Mouse (Mus musculus): ENCODE data around the gene Gm21976. TPM values are rescaled to one million over a fixed set of nuclear protein-coding genes. Genes with fewer than 3 reads are reported as not detected.

Gm21976 gene
- polyA plus RNA-seq, 1 experiment from 2014 or later: not detected

GRCm38 (mm10) chr13:98311597-98311996, 31.9 kb downstream of the Gm21976 start:
- Histone ChIP-seq H3K9ac (no peak overlapping the region), H3K27ac (no peak overlapping the region), H3K4me1 (replicated peaks; ENCODE audit: control insufficient read depth, insufficient read depth, low read length) (peaks cover 16% of the 10 kb centered on the region), H3K27me3 (ENCODE audit: control insufficient read depth, insufficient read depth, low read length) (no peaks in the 10 kb centered on the region), H3K4me2 (replicated peaks) (no peak overlapping the region), H3K9me3 (ENCODE audit: control insufficient read depth, low read length) (no peaks in the 10 kb centered on the region), H3K4me3 (replicated peaks; ENCODE audit: low read length) (no peak overlapping the region), H3K36me3 (replicated peaks; ENCODE audit: control insufficient read depth, insufficient read depth) (peaks cover 68% of the 10 kb centered on the region)
- ATAC-seq (ENCODE audit: low FRiP score) (no peak), DNase-seq (ENCODE audit: low spot score) (no peak)
- 95% methylated on average over 5 of the region's 5 CpGs for WGBS

DNA sequence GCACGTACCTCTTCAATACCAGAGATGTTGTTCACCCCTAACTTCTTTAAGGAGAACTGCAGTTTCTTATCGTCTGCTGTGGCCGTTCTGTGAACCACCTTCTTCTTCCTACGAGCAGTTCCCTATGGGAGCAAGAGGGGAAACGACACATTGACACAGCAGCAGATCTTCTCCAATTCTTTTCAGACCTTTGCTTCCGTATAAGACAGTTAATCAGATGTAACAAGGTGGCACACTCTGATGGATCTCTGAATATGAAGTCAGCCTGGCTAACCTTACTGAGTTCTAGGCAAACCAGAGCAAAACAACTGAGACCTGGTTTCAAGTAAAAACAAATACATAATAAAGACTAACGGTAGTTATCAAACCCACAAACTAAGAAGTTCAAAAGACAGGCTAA, 33.9 kb downstream of the Gm21976 start:
- Histone ChIP-seq H3K4me3 (replicated peaks; ENCODE audit: low read length) (no peak overlapping the region), H3K27me3 (ENCODE audit: control insufficient read depth, insufficient read depth, low read length) (no peaks in the 10 kb centered on the region), H3K9me3 (ENCODE audit: control insufficient read depth, low read length) (no peaks in the 10 kb centered on the region), H3K4me1 (replicated peaks; ENCODE audit: control insufficient read depth, insufficient read depth, low read length) (peaks cover 23% of the 10 kb centered on the region), H3K27ac (no peak overlapping the region), H3K4me2 (replicated peaks) (no peak overlapping the region), H3K36me3 (replicated peaks; ENCODE audit: control insufficient read depth, insufficient read depth) (peaks cover 60% of the 10 kb centered on the region), H3K9ac (no peak overlapping the region)
- ATAC-seq (ENCODE audit: low FRiP score) (no peak), DNase-seq (ENCODE audit: low spot score) (no peak)
- 83% methylated on average over 7 of the region's 7 CpGs for WGBS

- H3K27me3 ChIP-seq (ENCODE audit: control insufficient read depth, insufficient read depth, low read length): no peaks in the 10 kb centered on the region
- DNase-seq (ENCODE audit: low spot score) (no peak), ATAC-seq (ENCODE audit: low FRiP score) (no peak)
- H3K9me3 ChIP-seq (ENCODE audit: control insufficient read depth, low read length): no peaks in the 10 kb centered on the region
- peaks cover 23% of the 10 kb centered on the region for H3K4me1 ChIP-seq (replicated peaks; ENCODE audit: control insufficient read depth, insufficient read depth, low read length)
- H3K4me2 ChIP-seq (replicated peaks): peak overlapping the region; percentile 70
- 81% methylated on average over 4 of the region's 4 CpGs for WGBS
- H3K9ac ChIP-seq: no peak overlapping the region
- H3K36me3 ChIP-seq (replicated peaks; ENCODE audit: control insufficient read depth, insufficient read depth): peaks cover 48% of the 10 kb centered on the region
- no peak overlapping the region for H3K4me3 ChIP-seq (replicated peaks; ENCODE audit: low read length)
- no peak overlapping the region for H3K27ac ChIP-seq
These were observed 35.4 kb downstream of the Gm21976 start for GRCm38 (mm10) chr13:98315124-98315523.

GRCm38 (mm10) chr13:98316140-98316479, 36.4 kb downstream of the Gm21976 start:
- 2% methylated on average over 17 of the region's 17 CpGs for WGBS
- H3K27ac ChIP-seq: peak overlapping the region; percentile 80

DNA sequence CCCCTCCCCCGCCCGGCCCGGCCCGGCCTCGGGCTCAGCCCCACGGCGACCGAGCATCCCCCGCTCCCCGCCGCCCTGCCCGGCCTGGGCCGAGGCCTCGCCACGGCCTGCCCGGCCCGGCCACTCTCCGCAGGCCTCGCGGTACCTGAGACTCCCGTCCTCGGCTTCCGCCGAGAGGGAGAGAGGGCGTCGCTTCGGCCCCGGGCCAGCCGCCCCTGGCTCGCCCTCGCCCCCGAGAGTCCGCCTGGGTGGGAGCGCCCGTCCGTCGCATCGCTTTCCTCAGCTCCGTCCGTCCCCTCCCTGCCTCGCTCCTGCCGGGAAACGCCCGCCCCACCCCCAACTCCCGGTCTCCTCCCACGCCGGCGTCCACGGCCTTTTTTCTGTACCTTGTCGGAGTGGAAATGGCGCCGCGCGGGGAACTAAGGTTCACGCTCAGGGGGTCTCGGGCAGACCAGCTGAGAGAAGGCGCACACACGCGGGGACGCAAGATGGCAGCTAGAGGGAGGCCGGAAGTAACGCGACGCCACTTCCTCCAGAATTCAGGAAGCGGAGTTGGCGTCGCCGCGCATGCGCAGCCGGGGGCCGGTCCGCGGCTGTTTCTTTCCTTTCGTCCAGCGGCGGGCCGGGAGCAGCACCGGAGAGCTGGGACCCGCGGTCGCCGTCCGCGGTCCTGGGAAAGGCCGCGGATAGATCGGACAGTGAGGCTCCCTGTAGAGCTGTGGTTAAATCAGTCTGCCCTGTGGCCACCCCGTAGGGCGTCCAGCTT, 37.0 kb downstream of the Gm21976 start, which contains the start of gene Btf3:
Gene Btf3 (minus strand): TSS at position 527 of the 766 bp plus-strand sequence.
- ATAC-seq (ENCODE audit: low FRiP score) (peak; percentile 94), DNase-seq (ENCODE audit: low spot score) (peak; percentile 94)
- Histone ChIP-seq H3K4me2 (replicated peaks) (peak within 1 kb of the TSS; percentile 87), H3K27ac (peak within 1 kb of the TSS; percentile 80), H3K36me3 (replicated peaks; ENCODE audit: control insufficient read depth, insufficient read depth) (peaks cover 33% of the 10 kb centered on the region), H3K4me3 (replicated peaks; ENCODE audit: low read length) (peak within 1 kb of the TSS; percentile 99), H3K9me3 (ENCODE audit: control insufficient read depth, low read length) (no peaks in the 10 kb centered on the region), H3K27me3 (ENCODE audit: control insufficient read depth, insufficient read depth, low read length) (no peaks in the 10 kb centered on the region), H3K9ac (peak within 1 kb of the TSS; percentile 95), H3K4me1 (replicated peaks; ENCODE audit: control insufficient read depth, insufficient read depth, low read length) (peaks cover 23% of the 10 kb centered on the region)
- 0% methylated on average over 78 of the region's 90 CpGs for WGBS

More at GRCm38 (mm10) chr13:98316140-98316479, 36.4 kb downstream of the Gm21976 start:
- peaks cover 39% of the 10 kb centered on the region for H3K36me3 ChIP-seq (replicated peaks; ENCODE audit: control insufficient read depth, insufficient read depth)
- peak overlapping the region; percentile 99 for H3K4me3 ChIP-seq (replicated peaks; ENCODE audit: low read length)
- peaks cover 23% of the 10 kb centered on the region for H3K4me1 ChIP-seq (replicated peaks; ENCODE audit: control insufficient read depth, insufficient read depth, low read length)
- peak overlapping the region; percentile 70 for H3K4me2 ChIP-seq (replicated peaks)
- H3K9ac ChIP-seq: peak overlapping the region; percentile 95
- ATAC-seq (ENCODE audit: low FRiP score) (no peak), DNase-seq (ENCODE audit: low spot score) (no peak)
- no peaks in the 10 kb centered on the region for H3K27me3 ChIP-seq (ENCODE audit: control insufficient read depth, insufficient read depth, low read length)
- no peaks in the 10 kb centered on the region for H3K9me3 ChIP-seq (ENCODE audit: control insufficient read depth, low read length)

DNA sequence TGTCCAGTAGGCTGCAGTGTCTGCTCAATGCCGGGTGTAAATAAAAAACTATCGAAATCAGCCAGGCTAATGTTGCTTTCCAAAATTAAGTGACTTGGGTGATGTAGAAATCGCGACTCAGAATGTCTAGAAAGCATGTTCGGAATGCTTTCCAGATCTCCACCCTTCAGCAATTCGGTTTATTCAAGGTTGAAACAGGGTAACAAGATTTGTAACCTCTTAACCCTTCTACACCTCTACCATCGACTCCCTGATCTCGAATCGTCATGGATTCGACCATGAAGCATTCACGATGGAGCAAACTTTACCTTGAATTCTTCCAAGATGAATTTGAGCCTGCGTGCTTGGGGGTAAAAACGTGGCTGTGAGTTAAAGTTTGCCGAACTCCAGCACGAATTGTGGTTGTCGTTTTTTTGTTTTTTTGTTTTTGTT, 37.6 kb downstream of the Gm21976 start:
- DNase-seq (ENCODE audit: low spot score) (peak; percentile 42), ATAC-seq (ENCODE audit: low FRiP score) (0 out of 2 replicates have a peak, but pooled peaks have one; percentile 12)
- H3K9me3 ChIP-seq (ENCODE audit: control insufficient read depth, low read length): no peaks in the 10 kb centered on the region
- H3K4me3 ChIP-seq (replicated peaks; ENCODE audit: low read length): peak overlapping the region; percentile 99
- no peaks in the 10 kb centered on the region for H3K27me3 ChIP-seq (ENCODE audit: control insufficient read depth, insufficient read depth, low read length)
- 3% methylated on average over 16 of the region's 16 CpGs for WGBS
- H3K9ac ChIP-seq: peak overlapping the region; percentile 95
- H3K4me1 ChIP-seq (replicated peaks; ENCODE audit: control insufficient read depth, insufficient read depth, low read length): peaks cover 23% of the 10 kb centered on the region
- H3K4me2 ChIP-seq (replicated peaks): peak overlapping the region; percentile 87
- H3K27ac ChIP-seq: peak overlapping the region; percentile 80
- peaks cover 27% of the 10 kb centered on the region for H3K36me3 ChIP-seq (replicated peaks; ENCODE audit: control insufficient read depth, insufficient read depth)

DNA sequence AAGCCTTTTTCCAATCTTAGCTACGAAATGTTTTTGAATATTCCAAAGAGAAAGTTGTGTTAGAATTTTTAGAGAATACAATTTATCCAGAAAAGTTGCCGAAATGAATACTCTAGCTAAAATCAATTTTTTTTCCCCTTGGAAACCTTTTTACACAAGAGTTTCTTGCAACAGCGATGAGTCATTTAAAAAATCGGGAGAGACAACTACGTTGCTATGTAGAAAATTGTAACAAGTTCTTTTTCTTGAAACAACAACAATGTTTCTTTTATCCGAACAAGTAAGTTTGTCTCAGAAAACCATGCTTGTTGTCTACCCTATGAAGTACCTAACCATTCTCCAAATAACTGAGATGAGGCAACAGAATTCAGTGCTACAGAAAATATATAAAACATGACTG, 38.2 kb downstream of the Gm21976 start:
- peak overlapping the region; percentile 95; the same call in 1 of the 2 replicates for H3K9ac ChIP-seq
- peak overlapping the region; percentile 87 for H3K4me2 ChIP-seq (replicated peaks)
- H3K4me3 ChIP-seq (replicated peaks; ENCODE audit: low read length): peak overlapping the region; percentile 99; the same call in 1 of the 2 replicates

DNA sequence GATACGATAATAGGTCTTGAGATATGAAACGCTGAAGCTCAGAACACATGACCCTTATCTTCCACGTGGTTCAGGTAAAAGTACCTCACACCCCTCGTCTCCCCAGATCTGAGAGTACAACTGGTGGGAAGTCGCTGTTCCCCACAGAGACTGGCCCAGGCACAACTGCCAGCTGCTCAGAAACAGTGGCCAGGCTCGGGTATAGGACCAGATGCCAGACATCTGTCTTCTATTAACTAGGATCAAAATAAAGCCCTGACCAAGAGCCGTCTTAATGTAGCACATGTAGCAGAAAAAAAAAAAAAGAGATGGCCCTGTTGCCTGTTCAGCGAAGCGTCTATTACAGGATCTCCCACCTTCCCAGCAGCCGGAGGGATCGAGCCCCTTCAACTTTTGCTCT, 45.3 kb downstream of the Gm21976 start:
- Histone ChIP-seq H3K27ac (no peak overlapping the region), H3K9me3 (ENCODE audit: control insufficient read depth, low read length) (no peaks in the 10 kb centered on the region), H3K36me3 (replicated peaks; ENCODE audit: control insufficient read depth, insufficient read depth) (no peaks in the 10 kb centered on the region), H3K27me3 (ENCODE audit: control insufficient read depth, insufficient read depth, low read length) (no peaks in the 10 kb centered on the region), H3K9ac (no peak overlapping the region), H3K4me1 (replicated peaks; ENCODE audit: control insufficient read depth, insufficient read depth, low read length) (no peaks in the 10 kb centered on the region), H3K4me2 (replicated peaks) (no peak overlapping the region), H3K4me3 (replicated peaks; ENCODE audit: low read length) (no peak overlapping the region)
- 85% methylated on average over 11 of the region's 11 CpGs for WGBS
- ATAC-seq (ENCODE audit: low FRiP score) (no peak), DNase-seq (ENCODE audit: low spot score) (no peak)

More for the DNA sequence above, 38.2 kb downstream of the Gm21976 start:
- peaks cover 23% of the 10 kb centered on the region for H3K4me1 ChIP-seq (replicated peaks; ENCODE audit: control insufficient read depth, insufficient read depth, low read length)
- H3K9me3 ChIP-seq (ENCODE audit: control insufficient read depth, low read length): no peaks in the 10 kb centered on the region
- H3K27ac ChIP-seq: no peak overlapping the region; the same call in 1 of the 2 replicates
- H3K27me3 ChIP-seq (ENCODE audit: control insufficient read depth, insufficient read depth, low read length): no peaks in the 10 kb centered on the region
- DNase-seq (ENCODE audit: low spot score) (no peak), ATAC-seq (ENCODE audit: low FRiP score) (no peak)
- H3K36me3 ChIP-seq (replicated peaks; ENCODE audit: control insufficient read depth, insufficient read depth): peaks cover 21% of the 10 kb centered on the region
- 93% methylated on average over 6 of the region's 6 CpGs for WGBS

DNA sequence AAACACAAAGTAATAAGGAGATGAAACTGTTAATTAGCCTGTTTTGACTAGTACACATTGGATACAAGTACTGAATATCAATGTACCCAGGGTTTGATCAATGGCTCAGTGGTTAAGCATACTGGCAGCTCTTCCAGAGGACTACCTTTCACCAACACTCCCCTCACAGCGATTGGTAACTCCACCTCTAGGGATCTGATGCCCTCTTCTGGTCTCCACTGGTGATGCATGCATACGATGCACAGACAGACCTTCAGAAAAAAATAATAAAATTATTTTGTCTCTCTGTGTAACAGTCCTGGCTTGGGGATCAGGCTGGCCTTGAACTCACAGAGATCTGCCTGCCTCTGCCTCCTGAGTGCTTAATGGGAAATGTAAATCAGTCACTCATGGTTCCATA, 52.4 kb downstream of the Gm21976 start:
- Histone ChIP-seq H3K4me2 (replicated peaks) (no peak overlapping the region), H3K27me3 (ENCODE audit: control insufficient read depth, insufficient read depth, low read length) (no peaks in the 10 kb centered on the region), H3K27ac (no peak overlapping the region), H3K4me1 (replicated peaks; ENCODE audit: control insufficient read depth, insufficient read depth, low read length) (no peaks in the 10 kb centered on the region), H3K4me3 (replicated peaks; ENCODE audit: low read length) (no peak overlapping the region), H3K9ac (no peak overlapping the region), H3K36me3 (replicated peaks; ENCODE audit: control insufficient read depth, insufficient read depth) (no peaks in the 10 kb centered on the region), H3K9me3 (ENCODE audit: control insufficient read depth, low read length) (no peaks in the 10 kb centered on the region)
- ATAC-seq (ENCODE audit: low FRiP score) (no peak), DNase-seq (ENCODE audit: low spot score) (no peak)
- WGBS: 63% methylated on average over 2 of the region's 2 CpGs

All from hindbrain, embryonic 14.5 days (tissue).